Mouse (Mus musculus): Measurements from ENCODE around the gene Srrm1. TPM values are rescaled to one million over a fixed set of nuclear protein-coding genes. Genes with fewer than 3 reads are reported as not detected.
A peak's percentile ranks its signal among the peaks of the same experiment; 100 is the strongest.

The Srrm1 gene
- total RNA-seq, 4 experiments from 2014 or later: 95.5 to 188 (median 137) TPM

- peak; percentile 29 for DNase-seq
These were observed 801 bp upstream of the Srrm1 start for GRCm38 (mm10) chr4:135353794-135354450.

- peak; percentile 24 for DNase-seq
These were observed 625 bp downstream of the Srrm1 start for GRCm38 (mm10) chr4:135352326-135353065.

GRCm38 (mm10) chr4:135337376-135337942 lies 15.7 kb downstream of the Srrm1 start:
- no peak for DNase-seq

GRCm38 (mm10) chr4:135336023-135336357 lies 17.1 kb downstream of the Srrm1 start:
- DNase-seq: no peak

GRCm38 (mm10) chr4:135335327-135336022 lies 17.6 kb downstream of the Srrm1 start:
- no peak for DNase-seq

- no peak for DNase-seq
These were observed 26.7 kb downstream of the Srrm1 start for GRCm38 (mm10) chr4:135326469-135326868.

GRCm38 (mm10) chr4:135326046-135326445 lies 27.1 kb downstream of the Srrm1 start:
- DNase-seq: no peak

GRCm38 (mm10) chr4:135323021-135323420 lies 30.1 kb downstream of the Srrm1 start:
- no peak for DNase-seq

GRCm38 (mm10) chr4:135317966-135318365 lies 35.2 kb downstream of the Srrm1 start:
- no peak for DNase-seq

- DNase-seq: no peak
These were observed 35.6 kb downstream of the Srrm1 start for GRCm38 (mm10) chr4:135317539-135317938.

- no peak for DNase-seq
These were observed 37.8 kb downstream of the Srrm1 start for GRCm38 (mm10) chr4:135315287-135315686.

GRCm38 (mm10) chr4:135314419-135314832 lies 38.7 kb downstream of the Srrm1 start:
- no peak for DNase-seq

- no peak for DNase-seq
These were observed 39.3 kb downstream of the Srrm1 start for GRCm38 (mm10) chr4:135313761-135314241.

- DNase-seq: no peak
These were observed 39.9 kb downstream of the Srrm1 start for GRCm38 (mm10) chr4:135313111-135313691.

GRCm38 (mm10) chr4:135312706-135313105 lies 40.4 kb downstream of the Srrm1 start:
- peak; percentile 78 for DNase-seq

GRCm38 (mm10) chr4:135310371-135310770 lies 42.8 kb downstream of the Srrm1 start:
- DNase-seq: no peak

GRCm38 (mm10) chr4:135309726-135310125 lies 43.4 kb downstream of the Srrm1 start:
- DNase-seq: no peak

GRCm38 (mm10) chr4:135309112-135309659 lies 43.9 kb downstream of the Srrm1 start:
- no peak for DNase-seq

- DNase-seq: no peak
These were observed 46.0 kb downstream of the Srrm1 start for GRCm38 (mm10) chr4:135306971-135307632.

GRCm38 (mm10) chr4:135306533-135306932 lies 46.6 kb downstream of the Srrm1 start:
- DNase-seq: peak; percentile 76

- DNase-seq: no peak
These were observed 50.9 kb downstream of the Srrm1 start for GRCm38 (mm10) chr4:135302261-135302660.

GRCm38 (mm10) chr4:135301166-135301565 lies 52.0 kb downstream of the Srrm1 start:
- no peak for DNase-seq

Data from adrenal gland, adult 8-10 months (tissue).